Mouse (Mus musculus): ENCODE data around the gene Fcho2. TPM values are rescaled to one million over a fixed set of nuclear protein-coding genes. Genes with fewer than 3 reads are reported as not detected.

Fcho2 gene
- total RNA-seq, 2 experiments from 2014 or later, result 35.3 to 41.0 TPM

GRCm38 (mm10) chr13:98812285-98812684, 3.0 kb downstream of the Fcho2 start:
- no peak for DNase-seq (ENCODE audit: low spot score in 2 of 2)
- intact Hi-C loops (cut with DNase I), result no loop called here

DNA sequence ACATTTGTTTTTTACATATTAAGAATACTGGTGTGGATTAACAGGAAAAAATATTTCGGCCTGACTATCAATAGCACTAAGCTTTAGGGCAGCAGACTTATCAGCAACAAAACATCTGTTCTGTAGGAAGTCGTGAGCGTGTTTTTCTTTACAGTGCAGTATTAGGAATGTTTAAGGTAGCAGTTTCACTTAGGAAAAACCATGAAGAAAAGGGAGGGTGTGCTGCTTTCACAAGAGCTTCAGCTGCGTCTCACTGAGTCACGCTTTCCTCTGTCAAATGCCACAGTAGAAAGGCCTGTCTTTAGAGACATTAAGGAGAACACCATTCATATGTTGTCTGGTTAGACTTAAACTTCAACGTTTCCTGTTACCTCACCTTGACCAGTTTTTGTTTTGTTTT, 5.1 kb downstream of the Fcho2 start:
- DNase-seq (ENCODE audit: low spot score in 2 of 2), result no peak
- intact Hi-C loops (cut with DNase I), result no loop called here

GRCm38 (mm10) chr13:98809087-98809486, 6.2 kb downstream of the Fcho2 start:
- intact Hi-C loops (cut with DNase I), result no loop called here

GRCm38 (mm10) chr13:98804480-98804879, 10.8 kb downstream of the Fcho2 start:
- DNase-seq (ENCODE audit: low spot score in 2 of 2), result no peak
- intact Hi-C loops (cut with DNase I), result no loop called here

More at GRCm38 (mm10) chr13:98809087-98809486, 6.2 kb downstream of the Fcho2 start:
- DNase-seq (ENCODE audit: low spot score in 2 of 2), result no peak

- intact Hi-C loops (cut with DNase I), result no loop called here
- DNase-seq (ENCODE audit: low spot score in 2 of 2), result no peak
Observed at GRCm38 (mm10) chr13:98803699-98804098, 11.6 kb downstream of the Fcho2 start.

DNA sequence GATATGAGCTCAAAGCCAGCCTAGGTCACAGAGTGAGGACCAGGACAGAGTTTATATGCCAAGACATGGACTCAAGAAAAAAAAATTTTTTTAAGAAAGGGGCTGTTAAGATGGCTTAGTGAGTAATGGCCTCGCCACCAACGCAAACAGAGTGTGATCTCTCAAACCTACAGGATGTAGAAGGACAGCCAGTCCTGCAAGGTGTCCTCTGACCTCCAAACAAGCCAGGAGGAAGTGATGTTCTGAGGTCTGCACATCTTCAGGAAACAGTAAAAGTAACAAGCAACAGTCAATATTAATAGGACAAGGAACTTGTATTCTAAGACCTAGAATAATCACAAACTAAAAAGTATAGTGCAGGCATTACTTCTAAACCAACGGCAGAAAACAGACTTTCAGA, 12.3 kb downstream of the Fcho2 start:
- no peak for DNase-seq (ENCODE audit: low spot score in 2 of 2)
- intact Hi-C loops (cut with DNase I), result no loop called here

- intact Hi-C loops (cut with DNase I), result no loop called here
Observed at GRCm38 (mm10) chr13:98795511-98795910, 19.7 kb downstream of the Fcho2 start.

GRCm38 (mm10) chr13:98792864-98793263, 22.4 kb downstream of the Fcho2 start:
- intact Hi-C loops (cut with DNase I), result no loop called here
- no peak for DNase-seq (ENCODE audit: low spot score in 2 of 2)

More at GRCm38 (mm10) chr13:98795511-98795910, 19.7 kb downstream of the Fcho2 start:
- DNase-seq (ENCODE audit: low spot score in 2 of 2), result no peak

DNA sequence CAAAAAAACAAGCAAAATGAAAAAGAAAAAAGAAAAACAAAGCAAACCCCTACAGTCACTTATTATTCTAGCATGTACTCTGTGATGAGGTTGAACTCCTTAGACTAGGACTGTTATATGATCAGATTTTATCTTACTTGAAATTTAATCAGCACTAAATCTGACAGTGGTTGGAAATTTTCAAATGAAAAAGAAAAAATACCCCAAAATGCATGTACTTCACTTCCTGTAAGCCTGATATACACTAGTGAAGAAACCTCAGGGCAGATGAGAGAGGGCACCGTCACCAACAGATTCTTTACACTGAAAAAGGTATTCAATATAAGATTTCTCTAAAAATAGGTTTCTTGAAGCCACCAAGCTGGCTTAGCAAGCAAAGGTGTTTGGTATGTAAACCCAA, 23.6 kb downstream of the Fcho2 start:
- DNase-seq (ENCODE audit: low spot score in 2 of 2), result no peak
- intact Hi-C loops (cut with DNase I), result no loop called here

GRCm38 (mm10) chr13:98786970-98787685, 28.1 kb downstream of the Fcho2 start:
- DNase-seq (ENCODE audit: low spot score in 2 of 2), result no peak
- intact Hi-C loops (cut with DNase I), result no loop called here

DNA sequence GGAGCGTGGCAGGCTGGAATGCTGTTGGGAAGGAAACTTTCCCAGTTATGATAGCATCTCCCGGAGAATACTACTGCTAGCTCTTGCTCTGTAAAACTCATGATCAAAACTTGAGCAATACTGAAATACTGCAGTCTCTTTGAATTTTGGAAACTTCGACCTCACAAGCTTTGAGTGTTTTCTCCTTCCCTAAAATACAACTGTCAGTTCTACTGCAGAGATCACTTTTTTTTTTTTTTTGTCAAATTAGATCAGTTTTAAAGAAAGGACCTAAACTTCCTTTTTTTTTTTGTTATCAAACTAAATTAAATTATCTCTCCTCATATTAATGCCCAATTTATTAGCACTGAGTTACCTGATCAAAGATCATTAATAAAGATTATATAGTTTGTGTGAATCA, 37.3 kb downstream of the Fcho2 start:
- intact Hi-C loops (cut with DNase I), result no loop called here

DNA sequence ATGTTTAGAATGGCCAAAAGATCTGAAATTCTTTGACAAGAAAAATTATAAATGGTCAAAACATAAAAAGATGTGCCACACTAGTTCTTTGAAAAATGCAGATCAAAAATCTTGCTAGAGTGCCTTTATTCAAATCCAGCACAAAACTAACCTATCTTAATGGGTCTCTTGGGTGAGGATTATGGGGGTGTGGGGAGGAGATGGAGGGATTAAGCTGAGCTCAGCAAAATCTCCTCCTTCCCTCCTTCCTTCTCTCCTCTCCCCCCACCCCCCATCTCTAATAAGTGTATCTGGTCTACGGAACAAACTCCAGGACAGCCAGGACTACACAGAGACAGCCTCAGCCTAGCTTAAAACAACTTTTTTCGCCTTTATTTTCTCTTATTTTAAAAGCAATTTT, 43.8 kb downstream of the Fcho2 start:
- DNase-seq (ENCODE audit: low spot score in 2 of 2), result no peak
- intact Hi-C loops (cut with DNase I), result no loop called here

More for the DNA sequence above, 37.3 kb downstream of the Fcho2 start:
- DNase-seq (ENCODE audit: low spot score in 2 of 2), result no peak

- intact Hi-C loops (cut with DNase I), result no loop called here
- peak in 1 of 2 experiments; percentile 14 for DNase-seq (ENCODE audit: low spot score in 2 of 2)
Observed at GRCm38 (mm10) chr13:98768329-98768728, 46.9 kb downstream of the Fcho2 start.

DNA sequence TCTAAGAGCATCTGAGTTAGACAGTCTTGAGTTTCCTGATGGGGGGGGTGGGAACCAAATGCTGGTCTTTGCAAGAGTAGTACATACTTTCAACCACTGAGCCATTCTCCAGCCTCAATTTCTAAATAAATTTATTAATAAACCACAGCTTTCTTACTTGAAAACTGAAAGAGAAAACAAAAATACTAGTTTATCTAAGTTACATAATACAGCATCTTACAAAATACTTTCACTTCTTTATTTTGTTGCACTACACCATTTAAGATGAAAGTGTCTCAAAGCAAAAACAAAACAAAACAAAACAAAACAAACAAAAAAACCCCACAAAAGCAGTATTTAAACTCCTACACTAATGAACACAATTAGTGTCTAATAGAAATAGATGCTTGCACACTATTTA, 53.5 kb downstream of the Fcho2 start:
- intact Hi-C loops (cut with DNase I), result no loop called here
- DNase-seq (ENCODE audit: low spot score in 2 of 2), result no peak

- intact Hi-C loops (cut with DNase I), result no loop called here
- DNase-seq (ENCODE audit: low spot score in 2 of 2), result no peak
Observed at GRCm38 (mm10) chr13:98755886-98756285, 59.4 kb downstream of the Fcho2 start.

- intact Hi-C loops (cut with DNase I), result no loop called here
- DNase-seq (ENCODE audit: low spot score in 2 of 2), result no peak
Observed at GRCm38 (mm10) chr13:98744679-98745078, 70.6 kb downstream of the Fcho2 start.

DNA sequence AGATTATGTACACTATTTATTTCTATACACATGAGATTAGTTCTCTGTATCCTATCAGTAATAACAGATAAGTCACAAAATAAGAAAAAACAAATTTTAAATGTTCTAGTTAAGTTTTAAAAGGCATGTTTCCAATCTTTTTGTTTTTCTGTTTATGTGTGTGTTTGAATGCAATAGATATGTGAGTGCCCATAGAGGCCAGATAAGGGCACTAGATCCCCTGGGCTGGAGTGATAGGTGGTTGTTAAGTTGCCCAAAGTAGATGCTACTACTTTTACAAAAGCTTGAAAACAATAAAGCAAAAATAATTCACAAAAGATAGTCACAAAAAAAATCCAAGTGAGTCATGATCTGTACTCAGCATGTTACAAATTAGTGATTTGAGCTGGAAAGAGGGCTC, 71.4 kb downstream of the Fcho2 start:
- no peak for DNase-seq (ENCODE audit: low spot score in 2 of 2)
- intact Hi-C loops (cut with DNase I), result no loop called here

DNA sequence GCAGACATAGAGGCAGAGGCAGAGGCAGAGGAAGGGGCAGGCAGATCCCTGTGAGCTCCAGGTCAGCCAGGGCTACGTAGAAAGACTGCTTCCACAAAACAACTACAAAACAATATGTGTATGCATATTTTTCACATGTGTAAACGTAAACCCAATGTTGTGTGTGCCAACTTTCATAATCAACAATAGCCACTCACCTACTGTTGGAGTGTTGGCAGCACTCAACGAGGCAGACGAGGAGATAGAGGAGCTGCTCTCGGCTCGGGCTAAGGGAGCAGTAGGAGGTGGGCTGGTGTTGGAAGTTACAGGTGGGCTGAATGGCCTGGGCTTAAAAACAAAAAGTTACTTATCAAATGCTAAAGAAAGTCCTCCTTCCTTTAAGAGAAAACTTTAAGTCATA, 72.0 kb downstream of the Fcho2 start:
- no peak for DNase-seq (ENCODE audit: low spot score in 2 of 2)
- intact Hi-C loops (cut with DNase I), result no loop called here

DNA sequence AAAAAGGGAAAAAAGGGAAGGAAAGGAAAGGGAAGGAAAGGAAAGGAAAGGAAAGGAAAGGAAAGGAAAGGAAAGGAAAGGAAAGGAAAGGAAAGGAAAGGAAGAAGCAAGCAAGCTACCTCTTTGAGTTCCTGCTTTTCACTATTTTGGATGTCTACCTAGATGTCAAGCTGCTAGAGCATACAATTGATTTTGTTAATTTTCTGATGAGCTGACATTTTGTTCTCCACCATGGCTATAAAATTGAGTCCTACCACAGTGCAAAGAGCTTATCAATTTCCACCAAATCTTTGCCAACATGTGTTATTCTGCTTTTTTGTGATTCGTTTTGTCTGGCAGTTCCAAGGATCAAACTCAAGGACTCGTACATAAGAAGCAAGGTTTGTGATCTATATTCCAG, 77.0 kb downstream of the Fcho2 start:
- intact Hi-C loops (cut with DNase I), result no loop called here
- DNase-seq (ENCODE audit: low spot score in 2 of 2), result no peak

DNA sequence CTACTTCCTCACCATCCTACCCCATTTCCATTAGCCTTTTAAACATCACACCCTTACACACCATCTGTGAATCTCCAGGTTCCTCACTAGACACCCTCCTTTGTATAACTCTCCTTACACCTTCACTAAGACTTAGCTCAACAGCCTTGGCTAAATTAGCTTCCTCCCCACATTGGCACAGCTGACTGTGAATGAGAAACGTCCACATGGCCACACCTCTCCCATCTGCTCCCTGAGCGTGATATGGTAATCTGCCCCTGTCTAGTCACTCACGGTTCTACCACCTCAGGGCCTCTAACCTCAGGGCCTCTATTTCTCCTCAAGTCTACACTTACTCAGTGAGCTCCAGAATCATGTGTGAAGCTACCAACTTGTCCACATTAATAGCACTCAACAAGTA, 82.0 kb downstream of the Fcho2 start:
- DNase-seq (ENCODE audit: low spot score in 2 of 2), result peak in 1 of 2 experiments; percentile 20

DNA sequence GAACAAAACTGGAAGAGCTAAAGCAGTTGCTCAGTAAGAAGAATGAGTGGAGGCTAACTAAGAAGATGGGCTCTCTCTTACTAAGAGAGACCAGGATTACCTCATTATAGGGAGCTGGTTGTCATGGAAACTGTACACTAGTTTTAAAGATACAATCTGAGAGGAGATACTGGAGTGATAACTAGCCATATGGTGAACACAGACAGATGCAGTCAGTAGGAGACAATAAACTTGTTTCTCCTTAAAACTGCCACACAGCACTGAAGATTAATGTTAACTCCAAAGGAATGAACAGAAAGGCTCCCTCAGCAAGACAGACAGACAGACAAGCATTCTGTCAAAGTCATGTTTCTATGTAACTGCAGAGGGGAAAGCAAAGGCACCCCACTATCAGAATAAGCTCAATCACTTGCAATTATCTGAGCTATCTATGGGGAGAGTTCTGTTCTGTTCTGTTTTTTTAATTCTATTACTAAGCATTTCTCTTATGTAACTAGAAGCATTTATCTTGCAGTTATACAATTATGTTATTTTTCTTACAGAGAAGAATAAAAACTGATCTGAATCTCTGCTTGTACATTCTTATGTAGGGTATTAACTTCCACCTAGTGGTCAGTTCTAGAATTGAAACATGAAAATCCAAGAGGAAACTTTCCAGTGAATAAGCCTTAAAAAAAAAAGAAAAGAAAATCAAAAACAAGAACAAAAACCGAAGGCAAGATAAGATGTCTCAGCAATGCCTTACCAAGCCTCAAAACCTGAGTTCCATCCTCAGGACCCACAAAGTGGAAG, 85.8 kb downstream of the Fcho2 start:
- DNase-seq (ENCODE audit: low spot score in 2 of 2), result no peak
- intact Hi-C loops (cut with DNase I), result loop anchor here (5.0 to 10.0 kb wide), 2 partner anchors 88 to 135 kb away; partner anchors contain the start of gene Fcho2

More for the DNA sequence above, 82.0 kb downstream of the Fcho2 start:
- intact Hi-C loops (cut with DNase I), result no loop called here

Measured in left cerebral cortex, postnatal 36 days (tissue).